Mouse (Mus musculus) spleen, adult 2 months (tissue): Measurements from ENCODE around the gene Rxrb. TPM values are rescaled to one million over a fixed set of nuclear protein-coding genes. Genes with fewer than 3 reads are reported as not detected.

Experiments
- DNase-seq, 2 experiments: peaks; one replicate each; pipeline versions ENCODE4 v3.0.0 to v3.0.0-alpha.2; 2012 to 2021; ENCODE audit warnings: low spot score in 2 of 2, low read depth in 1 of 2
- H3K27ac ChIP-seq: fragments of 200-500 bp; 2 replicates; pipeline ENCODE4 v1.5.1; 2012; ENCODE audit warnings: low read length, inconsistent platforms; ENCODE audit not compliant: insufficient read depth
- H3K27me3 ChIP-seq: fragments of 200-500 bp; 2 replicates; pipeline ENCODE4 v1.6.1; 2012; ENCODE audit warnings: mild to moderate bottlenecking, moderate library complexity, low read length, inconsistent platforms; ENCODE audit not compliant: control insufficient read depth, insufficient read depth
- H3K36me3 ChIP-seq: fragments of 200-500 bp; 2 replicates; pipeline ENCODE4 v1.6.1; 2012; ENCODE audit warnings: mild to moderate bottlenecking, low read length, inconsistent platforms; ENCODE audit not compliant: control insufficient read depth, insufficient read depth
- H3K4me1 ChIP-seq: fragments of 200-500 bp; 2 replicates; pipeline ENCODE4 v1.6.1; 2011; ENCODE audit warnings: inconsistent platforms; ENCODE audit not compliant: control insufficient read depth, insufficient read depth, insufficient read length
- H3K4me3 ChIP-seq: fragments of 200-500 bp; 2 replicates; pipeline ENCODE4 v1.5.1; 2011; ENCODE audit warnings: mild to moderate bottlenecking, inconsistent platforms; ENCODE audit not compliant: insufficient read depth, insufficient read length; ENCODE audit errors: extremely low read depth
- CTCF ChIP-seq: fragments of 200-500 bp; IDR thresholded peaks from 2 replicates; pipeline ENCODE4 v1.5.1; 2011; ENCODE audit warnings: mild to moderate bottlenecking, inconsistent platforms; ENCODE audit not compliant: insufficient read depth, insufficient read length, insufficient replicate concordance; ENCODE audit errors: extremely low read depth
- POLR2A ChIP-seq: fragments of 200-500 bp; IDR thresholded peaks from 2 replicates; pipeline ENCODE4 v1.6.1; 2011; ENCODE audit warnings: low read depth, low read length, inconsistent platforms
- WGBS: fragments of 180-500 bp; shearing (Covaris S2); methylation state at CpG from one replicate; pipeline ENCODE4 v1.1.7; 2018; 5-methylcytosine and 5-hydroxymethylcytosine counted together
- polyA plus RNA-seq: library from polyadenylated mRNA; depleted of rRNA; stranded (reverse); fragments of >200 nt; gene quantifications from 2 replicates; pipeline ENCODE4 v1.2.3, GENCODE M21; 2012

Rxrb gene
- polyA plus RNA-seq, 1 experiment, result 76.9 TPM

DNA sequence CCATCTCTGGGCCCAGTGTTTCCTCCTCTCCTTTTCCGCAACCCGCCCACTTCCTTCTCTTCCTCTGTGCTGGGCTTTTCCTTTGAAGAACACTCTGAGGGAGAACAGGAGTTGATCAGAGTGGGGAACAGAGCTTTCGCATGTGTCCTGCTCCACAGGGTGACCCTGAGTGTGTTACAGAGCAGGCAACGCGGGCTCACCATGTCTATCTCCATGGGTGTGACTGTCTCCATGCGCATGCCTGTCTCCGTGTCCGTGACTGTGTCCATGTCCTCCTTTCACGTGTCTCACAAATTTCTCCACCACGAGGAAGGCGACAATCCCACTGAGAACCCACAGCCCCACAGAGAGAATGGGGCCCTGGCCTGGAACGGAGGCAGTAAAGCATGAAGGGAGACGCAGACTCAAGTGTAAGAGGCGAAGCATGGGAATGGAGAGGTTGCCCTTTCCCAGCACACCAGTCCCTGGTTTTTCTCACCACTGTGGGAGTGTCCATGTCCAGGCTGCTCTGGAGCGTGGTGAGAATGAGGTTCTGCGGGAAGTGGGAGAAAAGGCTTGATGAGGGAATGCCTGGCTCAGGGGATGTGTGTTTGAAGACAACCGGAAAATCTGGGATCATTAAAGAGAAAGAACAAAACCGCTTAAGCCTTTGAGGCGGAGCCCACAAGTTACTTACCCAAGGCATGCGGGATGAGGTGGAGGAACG, 1.6 kb upstream of the Rxrb start:
- Histone ChIP-seq H3K4me3 (no peak overlapping the region), H3K27me3 (no peaks in the 10 kb centered on the region), H3K27ac (no peak overlapping the region), H3K4me1 (peaks cover 27% of the 10 kb centered on the region; the same call in 1 of the 2 replicates), H3K36me3 (peaks cover 19% of the 10 kb centered on the region)
- TF ChIP-seq CTCF (no peak), POLR2A (no peak)
- DNase-seq, result no peak
- 90% methylated on average over 21 of the region's 21 CpGs for WGBS

DNA sequence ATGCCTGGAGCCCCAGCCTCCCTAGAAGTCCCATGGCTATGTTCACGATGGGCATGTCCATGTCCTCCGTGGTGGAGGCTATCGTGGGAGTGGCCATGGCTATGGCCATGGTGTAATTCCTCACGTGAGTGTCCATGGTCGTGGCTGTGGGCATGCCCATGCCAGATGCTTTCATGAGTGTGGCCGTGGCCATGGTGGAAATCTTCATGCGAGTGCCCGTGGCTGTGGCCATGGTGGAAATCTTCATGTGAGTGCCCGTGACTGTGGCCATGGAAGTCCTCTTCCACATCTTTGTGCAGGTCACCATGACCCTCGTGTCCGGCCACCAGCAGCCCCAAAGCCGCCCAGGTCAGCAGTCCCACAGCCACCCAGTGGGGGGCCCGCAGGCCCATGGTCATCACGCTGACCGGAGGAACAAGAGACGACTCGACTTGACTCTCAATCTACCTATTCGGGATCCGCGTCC, 718 bp upstream of the Rxrb start:
- 5% methylated on average over 20 of the region's 20 CpGs for WGBS
- H3K27ac ChIP-seq, result peak overlapping the region; percentile 87
- peak overlapping the region; percentile 89 for H3K4me3 ChIP-seq
- H3K4me1 ChIP-seq, result peaks cover 25% of the 10 kb centered on the region; the same call in 1 of the 2 replicates
- no peaks in the 10 kb centered on the region for H3K27me3 ChIP-seq
- peaks cover 25% of the 10 kb centered on the region for H3K36me3 ChIP-seq
- no peak for TF ChIP-seq CTCF
- no peak for TF ChIP-seq POLR2A
- peak in 1 of 2 experiments; percentile 32 for DNase-seq

DNA sequence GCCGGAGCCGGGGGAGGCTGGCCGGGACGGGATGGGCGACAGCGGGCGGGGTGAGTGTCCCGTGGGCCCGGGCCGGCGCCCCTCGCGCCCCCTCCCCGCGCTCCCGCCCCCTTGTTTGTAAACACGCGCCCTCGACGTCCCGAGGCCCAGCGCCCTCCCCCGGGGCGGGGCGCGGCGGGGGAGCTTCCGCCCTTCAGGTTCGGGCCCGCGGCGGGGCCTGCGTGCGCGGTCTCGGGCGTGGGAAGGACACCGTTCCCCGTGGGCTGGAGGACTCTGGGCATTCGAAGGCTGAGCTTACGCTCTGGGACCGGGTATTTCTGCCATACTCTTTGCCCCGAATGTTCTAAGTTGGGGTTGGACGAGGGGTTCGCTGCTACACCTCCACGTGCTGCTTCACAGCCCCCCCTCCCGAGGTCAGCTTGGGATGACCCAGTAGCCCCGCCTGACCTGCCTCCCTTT, 591 bp downstream of the Rxrb start:
- WGBS, result 1% methylated on average over 47 of the region's 48 CpGs
- H3K4me3 ChIP-seq, result peak overlapping the region; percentile 91

DNA sequence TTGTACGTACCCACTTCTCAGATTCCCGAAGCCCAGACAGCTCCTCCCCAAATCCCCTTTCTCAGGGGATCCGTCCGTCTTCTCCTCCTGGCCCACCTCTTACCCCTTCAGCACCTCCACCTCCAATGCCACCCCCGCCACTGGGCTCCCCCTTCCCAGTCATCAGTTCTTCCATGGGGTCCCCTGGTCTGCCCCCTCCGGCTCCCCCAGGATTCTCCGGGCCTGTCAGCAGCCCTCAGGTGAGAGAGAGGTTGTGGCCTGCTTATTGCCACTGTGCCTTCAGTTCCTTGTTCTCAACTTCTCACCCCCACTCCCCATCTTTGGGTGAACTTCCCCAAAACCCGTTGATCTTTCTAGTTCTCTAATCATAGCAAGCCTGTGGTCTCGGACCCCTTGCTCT, 1.2 kb downstream of the Rxrb start:
- DNase-seq, result peak in 1 of 2 experiments; percentile 34
- Histone ChIP-seq H3K27me3 (no peaks in the 10 kb centered on the region), H3K4me1 (peaks cover 14% of the 10 kb centered on the region; the same call in 1 of the 2 replicates), H3K36me3 (peaks cover 41% of the 10 kb centered on the region), H3K27ac (peak overlapping the region; percentile 94), H3K4me3 (peak overlapping the region; percentile 91)
- no peak for TF ChIP-seq CTCF
- TF ChIP-seq POLR2A, result no peak
- WGBS, result 10% methylated on average over 9 of the region's 9 CpGs

More for the DNA sequence above, 591 bp downstream of the Rxrb start:
- peaks cover 35% of the 10 kb centered on the region for H3K36me3 ChIP-seq
- peak overlapping the region; percentile 94 for H3K27ac ChIP-seq
- TF ChIP-seq POLR2A (no peak), CTCF (no peak)
- H3K27me3 ChIP-seq, result no peaks in the 10 kb centered on the region
- DNase-seq, result peak in 1 of 2 experiments; percentile 71
- H3K4me1 ChIP-seq, result peaks cover 14% of the 10 kb centered on the region; the same call in 1 of the 2 replicates

DNA sequence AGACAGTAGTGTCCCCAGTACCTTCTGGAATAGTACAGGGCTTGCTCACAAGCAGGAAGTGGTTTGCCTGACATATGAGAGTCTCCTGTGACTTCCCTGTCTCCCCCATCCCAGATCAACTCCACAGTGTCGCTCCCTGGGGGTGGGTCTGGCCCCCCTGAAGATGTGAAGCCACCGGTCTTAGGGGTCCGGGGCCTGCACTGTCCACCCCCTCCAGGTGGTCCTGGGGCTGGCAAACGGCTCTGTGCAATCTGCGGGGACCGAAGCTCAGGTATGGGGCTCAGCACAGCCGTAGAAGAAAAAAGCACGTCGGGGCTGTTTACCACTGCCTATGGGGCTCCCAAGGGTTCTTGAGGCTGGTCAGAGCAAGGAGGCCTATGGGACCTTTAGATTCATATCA, 1.8 kb downstream of the Rxrb start:
- Histone ChIP-seq H3K4me1 (peaks cover 10% of the 10 kb centered on the region; the same call in 1 of the 2 replicates), H3K4me3 (no peak overlapping the region), H3K36me3 (peaks cover 45% of the 10 kb centered on the region), H3K27ac (peak overlapping the region; percentile 94), H3K27me3 (no peaks in the 10 kb centered on the region)
- DNase-seq, result peak in 1 of 2 experiments; percentile 16
- TF ChIP-seq CTCF, result no peak
- no peak for TF ChIP-seq POLR2A
- 78% methylated on average over 9 of the region's 9 CpGs for WGBS

DNA sequence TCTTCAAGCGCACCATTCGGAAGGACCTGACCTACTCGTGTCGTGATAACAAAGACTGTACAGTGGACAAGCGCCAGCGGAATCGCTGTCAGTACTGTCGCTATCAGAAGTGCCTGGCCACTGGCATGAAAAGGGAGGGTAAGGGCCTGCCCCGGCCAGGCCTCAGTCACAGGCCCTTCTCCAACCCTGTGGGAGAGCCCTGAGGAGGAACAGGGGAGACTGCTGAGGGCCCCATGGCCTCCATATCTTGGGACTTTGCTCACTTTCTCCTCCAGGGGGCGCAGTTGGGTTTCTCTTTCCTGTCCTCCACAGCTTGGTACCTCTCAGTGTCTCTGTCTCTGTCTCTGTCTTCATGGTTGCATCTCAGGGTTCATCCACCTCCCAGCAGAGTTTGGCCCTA, 2.5 kb downstream of the Rxrb start:
- Histone ChIP-seq H3K36me3 (peaks cover 40% of the 10 kb centered on the region), H3K27ac (no peak overlapping the region), H3K4me1 (peaks cover 10% of the 10 kb centered on the region; the same call in 1 of the 2 replicates), H3K4me3 (no peak overlapping the region), H3K27me3 (no peaks in the 10 kb centered on the region)
- TF ChIP-seq POLR2A (no peak), CTCF (peak; percentile 63; the same call in 1 of the 2 replicates)
- 82% methylated on average over 10 of the region's 10 CpGs for WGBS
- DNase-seq, result peak; percentile 58 to 68
